Mouse (Mus musculus): Measurements from ENCODE around the gene Dnajc5g.

The Dnajc5g gene

DNA sequence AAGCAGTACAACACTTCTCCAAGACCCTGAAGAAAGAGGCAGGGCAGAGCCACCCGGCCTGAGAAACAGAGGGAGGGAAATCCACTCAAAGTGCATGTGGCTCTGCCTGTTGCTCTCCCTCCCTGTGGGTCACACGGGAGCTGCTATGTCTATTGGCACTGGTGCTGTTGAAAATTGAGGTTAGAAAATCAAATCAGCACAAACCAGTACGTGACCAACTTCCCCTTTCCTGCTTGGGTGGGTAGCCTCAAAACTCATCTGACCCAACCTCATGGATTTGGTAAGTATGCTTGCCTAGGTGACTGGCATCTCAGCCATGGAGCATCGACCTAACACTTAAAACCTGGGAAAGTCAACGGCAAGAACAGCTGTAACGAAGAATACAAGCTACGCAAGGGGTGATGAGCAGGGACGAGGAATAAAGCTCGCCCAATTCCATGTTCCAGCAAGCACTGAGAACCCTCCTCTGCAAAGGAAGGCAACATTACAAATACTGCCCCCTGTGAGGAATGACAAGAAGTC, at the start of gene Dnajc5g:
Gene Dnajc5g (plus strand): TSS at position 472 of the 522 bp plus-strand sequence.
- DNase-seq (ENCODE audit: extremely low spot score, low spot score) = no peak

DNA sequence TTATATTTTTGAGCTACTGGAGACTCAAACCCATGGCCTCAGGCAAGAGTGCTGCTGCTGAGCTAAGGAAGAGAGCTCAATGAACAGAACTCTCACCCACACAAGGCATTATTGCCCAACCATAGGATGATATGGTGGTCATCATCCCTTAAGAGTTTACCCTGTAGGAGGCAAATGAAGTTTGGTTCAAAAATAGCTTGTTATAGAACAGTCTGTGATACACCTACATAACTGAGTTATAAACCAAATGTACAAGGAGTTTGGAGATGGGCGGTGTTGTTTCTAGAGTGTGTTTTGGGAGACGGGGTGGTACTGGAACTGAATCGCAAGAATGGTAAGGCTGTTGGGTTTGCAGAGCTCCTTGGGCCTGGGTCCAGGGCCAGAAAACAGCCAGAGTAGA, 36.3 kb upstream of the Dnajc5g start:
- DNase-seq (ENCODE audit: extremely low spot score, low spot score) = no peak

DNA sequence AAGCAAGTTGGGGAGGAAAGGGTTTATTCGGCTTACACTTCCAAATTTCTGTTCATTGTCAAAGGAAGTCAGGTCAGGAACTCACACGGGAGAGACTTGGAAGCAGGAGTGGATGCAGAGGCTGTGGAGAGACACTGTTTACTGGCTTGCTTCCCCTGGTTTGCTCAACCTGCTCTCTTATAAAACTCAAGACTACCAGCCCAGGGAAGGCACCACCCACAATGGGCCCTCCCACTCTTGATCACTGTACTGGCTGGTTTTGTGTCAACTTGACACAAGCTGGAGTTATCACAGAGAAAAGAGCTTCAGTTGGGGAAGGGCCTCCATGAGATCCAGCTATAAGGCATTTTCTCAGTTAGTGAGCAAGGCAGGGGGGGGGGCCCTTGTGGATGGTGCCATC, 35.0 kb upstream of the Dnajc5g start:
- DNase-seq (ENCODE audit: extremely low spot score, low spot score) = no peak

DNA sequence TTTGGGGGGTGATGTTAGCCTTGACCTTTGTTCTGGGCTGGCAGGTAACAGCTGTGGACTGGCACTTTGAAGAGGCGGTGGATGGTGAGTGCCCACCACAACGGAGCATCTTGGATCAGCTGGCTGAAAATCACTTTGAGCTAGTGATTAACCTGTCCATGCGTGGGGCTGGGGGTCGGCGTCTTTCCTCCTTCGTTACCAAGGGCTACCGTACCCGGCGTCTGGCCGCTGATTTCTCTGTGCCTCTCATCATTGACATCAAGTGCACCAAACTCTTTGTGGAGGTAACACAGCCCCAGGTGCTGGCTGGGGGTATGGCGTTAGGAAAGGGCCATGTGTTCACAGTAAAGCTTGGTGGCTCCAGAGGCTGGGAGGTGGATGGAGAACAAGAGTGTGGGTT, 34.3 kb upstream of the Dnajc5g start:
- DNase-seq (ENCODE audit: extremely low spot score, low spot score) = no peak

DNA sequence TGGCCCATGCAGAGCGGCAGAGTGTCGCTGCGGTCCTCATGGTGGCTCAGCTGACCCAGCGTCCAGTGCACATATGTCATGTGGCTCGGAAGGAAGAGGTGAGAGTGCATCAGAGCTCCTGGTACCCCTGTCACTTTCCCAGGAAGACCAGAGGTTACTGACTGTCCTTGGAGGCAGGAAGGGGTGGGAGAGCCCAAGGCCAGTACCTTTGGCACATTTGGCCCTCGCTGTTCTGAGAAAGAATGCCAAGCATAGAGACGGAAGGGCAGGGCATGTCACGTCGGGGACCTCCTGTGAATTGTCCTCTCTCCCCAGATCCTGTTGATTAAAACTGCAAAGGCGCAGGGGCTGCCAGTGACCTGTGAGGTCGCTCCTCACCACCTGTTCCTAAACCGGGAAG, 32.9 kb upstream of the Dnajc5g start:
- no peak for DNase-seq (ENCODE audit: extremely low spot score, low spot score)

DNA sequence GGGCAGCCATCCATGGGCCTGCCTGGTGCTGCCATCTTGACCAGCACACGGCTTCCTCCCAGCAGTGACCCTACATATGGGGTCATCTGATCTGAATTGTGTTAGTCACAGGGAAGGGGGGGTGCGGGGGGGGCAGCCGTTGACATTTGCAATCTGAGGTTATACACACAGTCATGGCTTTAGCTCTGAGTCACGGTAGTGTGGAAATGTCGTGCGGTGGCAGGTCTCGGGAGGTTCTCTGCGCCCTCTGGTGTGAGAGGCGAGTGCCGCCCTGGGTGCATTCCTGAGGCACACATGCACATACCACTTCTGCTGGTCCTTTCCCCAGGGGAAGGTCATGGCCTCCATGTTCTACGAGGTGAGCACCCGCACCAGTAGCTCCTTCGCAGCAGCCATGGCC, 29.7 kb upstream of the Dnajc5g start:
- DNase-seq (ENCODE audit: extremely low spot score, low spot score) = no peak

DNA sequence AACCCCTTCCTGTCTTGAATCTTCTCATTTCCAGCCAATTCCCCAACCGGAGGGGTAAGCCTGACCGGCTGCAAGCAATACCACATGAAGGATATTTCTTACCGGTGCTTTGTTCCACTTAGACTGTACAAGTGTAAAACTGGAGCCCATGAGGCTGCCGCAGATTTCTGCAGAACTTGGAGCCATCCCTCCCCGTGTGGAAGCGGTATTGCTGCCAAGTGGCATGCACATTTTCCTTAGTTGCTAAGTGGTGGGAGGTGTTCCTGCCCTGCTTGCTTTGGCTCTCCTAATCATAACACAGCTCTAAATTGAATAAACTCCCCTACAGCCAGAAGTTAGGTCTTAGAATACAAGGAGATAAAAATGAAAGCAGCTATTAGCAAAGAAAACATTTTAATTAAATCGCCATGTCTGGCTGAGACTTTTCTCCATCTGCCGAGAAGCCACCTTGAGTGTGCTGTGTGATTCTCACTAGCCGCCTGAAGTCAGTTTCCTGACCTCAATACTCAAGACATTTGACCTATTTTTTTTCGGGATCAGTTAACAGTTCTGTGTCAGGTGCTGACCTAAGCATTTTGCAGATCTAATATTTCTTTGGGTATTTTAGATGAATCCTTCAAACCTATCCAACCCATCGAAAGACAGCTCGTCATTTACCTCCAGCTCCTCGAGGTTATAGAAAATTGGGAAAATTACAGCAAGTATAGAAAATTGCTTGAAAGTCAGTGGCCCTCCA, 25.9 kb upstream of the Dnajc5g start:
- DNase-seq (ENCODE audit: extremely low spot score, low spot score) = no peak

DNA sequence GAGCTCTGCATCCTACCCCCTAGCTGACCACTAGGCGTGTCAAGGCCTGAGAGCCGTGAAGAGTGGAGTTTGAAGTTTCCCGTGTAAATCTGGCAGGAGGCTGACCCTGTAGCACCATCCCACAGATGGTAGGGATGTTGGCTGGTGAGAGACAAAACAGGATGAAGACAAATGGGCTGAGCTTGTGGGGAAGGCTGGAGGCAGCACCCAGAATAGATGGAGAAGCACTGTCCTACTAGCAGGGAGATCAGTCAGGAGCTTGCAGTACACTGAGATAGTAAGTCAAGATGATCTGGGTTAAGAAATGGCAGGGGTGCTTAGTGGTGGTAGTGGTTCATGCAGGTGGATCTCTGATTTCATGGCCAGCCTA, 25.3 kb upstream of the Dnajc5g start:
- DNase-seq (ENCODE audit: extremely low spot score, low spot score) = no peak

DNA sequence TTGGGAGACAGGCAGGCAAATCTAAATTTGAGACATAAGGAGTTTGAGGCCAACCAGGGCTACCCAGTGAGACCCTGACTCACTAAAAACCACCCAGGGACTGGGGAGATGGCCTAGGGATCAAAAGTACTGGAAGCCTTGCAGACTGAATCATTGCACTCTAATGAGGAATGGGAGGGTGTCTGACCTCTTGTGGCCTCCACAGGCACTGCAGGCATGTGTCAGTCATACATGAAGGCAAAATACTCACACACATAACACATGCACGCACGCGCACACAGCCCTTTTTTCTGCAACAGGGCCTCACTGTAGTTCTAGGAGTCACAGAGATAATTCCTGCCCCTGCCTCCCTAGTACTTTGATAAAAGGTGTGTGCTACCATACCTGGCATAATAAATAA, 24.7 kb upstream of the Dnajc5g start:
- peak; percentile 54 for DNase-seq (ENCODE audit: extremely low spot score, low spot score)

DNA sequence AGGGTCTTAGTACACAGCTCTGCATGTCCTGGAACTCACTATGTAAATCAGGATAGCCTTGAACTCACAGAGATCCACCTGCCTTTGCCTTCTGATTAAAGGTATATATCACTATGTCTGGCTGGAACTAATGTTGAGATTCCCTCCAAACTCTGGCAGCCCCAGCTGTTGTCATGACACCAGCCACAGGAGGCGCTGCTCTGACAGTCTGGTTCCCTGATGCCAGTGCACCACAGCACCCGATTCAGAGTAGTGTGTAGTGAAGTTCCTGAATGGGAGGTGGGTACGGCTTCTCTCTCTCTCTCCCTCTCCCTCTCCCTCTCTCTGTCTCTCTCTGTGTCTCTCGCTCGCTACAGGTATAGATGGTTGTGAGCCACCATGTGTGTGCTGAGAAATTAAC, 23.7 kb upstream of the Dnajc5g start:
- peak; percentile 57 for DNase-seq (ENCODE audit: extremely low spot score, low spot score)

DNA sequence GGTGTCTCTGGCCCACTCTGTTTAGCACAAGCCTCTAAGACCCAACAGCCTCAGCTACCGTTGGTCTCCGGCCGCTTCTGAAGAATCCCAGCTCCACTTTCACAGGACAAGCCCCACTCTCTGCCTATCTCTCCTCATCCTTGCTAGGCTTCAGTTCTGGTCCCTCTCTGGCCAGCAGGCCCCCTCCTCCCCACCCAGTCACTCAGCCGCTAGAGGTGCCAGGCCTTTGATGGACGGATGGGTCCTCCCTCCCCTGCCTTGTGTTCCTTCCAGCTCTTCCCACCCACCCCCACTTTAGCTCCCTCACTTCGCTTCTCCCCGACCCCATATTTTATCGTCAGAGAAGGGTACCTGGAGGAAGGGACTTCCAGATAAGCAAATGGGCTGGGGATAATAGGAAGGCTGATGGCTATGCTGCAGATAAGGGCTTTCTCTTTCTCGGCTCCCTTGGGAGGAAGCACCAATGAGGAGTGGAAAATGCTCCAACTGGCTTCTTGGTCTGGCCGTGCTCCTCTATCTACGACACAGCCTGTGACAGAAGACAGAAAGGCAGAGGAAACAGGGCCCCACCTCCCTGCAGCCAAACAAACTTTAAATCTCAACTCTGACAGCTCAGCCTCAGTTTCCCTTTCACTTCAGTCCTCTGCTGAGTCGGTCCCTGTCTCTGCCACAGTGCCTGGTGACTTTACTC, 23.0 kb upstream of the Dnajc5g start:
- no peak for DNase-seq (ENCODE audit: extremely low spot score, low spot score)

DNA sequence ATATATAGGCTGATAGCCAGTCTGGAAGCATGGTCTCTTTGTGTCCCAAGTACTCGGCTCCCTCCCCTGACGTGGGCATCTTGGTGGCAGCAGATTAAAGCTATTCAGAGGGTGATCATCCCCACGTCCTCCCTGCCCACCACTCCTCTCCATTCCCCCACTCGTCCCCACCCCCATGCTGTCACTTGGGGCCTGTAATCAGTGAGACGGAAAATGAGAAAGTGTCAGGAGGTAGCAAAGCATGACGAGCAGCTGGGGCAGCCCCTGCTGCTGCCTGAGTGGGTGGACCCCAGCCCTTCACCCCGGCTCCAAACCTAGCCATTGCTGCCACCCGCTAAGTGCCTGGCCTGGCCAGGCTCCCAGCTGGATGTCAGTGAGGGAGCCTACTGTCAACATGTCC, 22.1 kb upstream of the Dnajc5g start:
- no peak for DNase-seq (ENCODE audit: extremely low spot score, low spot score)

DNA sequence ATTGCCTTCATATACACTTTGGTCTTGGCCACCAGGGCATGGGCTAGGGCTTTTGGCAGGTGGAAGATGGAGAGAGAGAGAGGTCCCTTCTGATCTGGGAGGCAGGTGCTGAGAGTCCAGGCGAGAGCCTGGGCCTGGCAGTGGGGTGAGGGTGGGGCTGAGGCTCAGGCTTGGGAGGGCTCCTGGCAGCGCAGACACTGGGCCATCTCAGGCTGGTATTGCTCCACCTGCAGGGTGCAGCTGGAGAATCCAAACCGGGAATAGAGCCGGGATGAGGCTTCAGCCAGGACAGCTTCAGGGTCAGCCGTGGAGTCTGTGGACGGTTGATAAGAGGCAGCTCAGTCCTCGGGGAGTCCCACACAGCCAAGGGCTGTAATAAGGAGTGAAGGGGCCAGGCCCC, 19.5 kb upstream of the Dnajc5g start:
- DNase-seq (ENCODE audit: extremely low spot score, low spot score) = no peak

DNA sequence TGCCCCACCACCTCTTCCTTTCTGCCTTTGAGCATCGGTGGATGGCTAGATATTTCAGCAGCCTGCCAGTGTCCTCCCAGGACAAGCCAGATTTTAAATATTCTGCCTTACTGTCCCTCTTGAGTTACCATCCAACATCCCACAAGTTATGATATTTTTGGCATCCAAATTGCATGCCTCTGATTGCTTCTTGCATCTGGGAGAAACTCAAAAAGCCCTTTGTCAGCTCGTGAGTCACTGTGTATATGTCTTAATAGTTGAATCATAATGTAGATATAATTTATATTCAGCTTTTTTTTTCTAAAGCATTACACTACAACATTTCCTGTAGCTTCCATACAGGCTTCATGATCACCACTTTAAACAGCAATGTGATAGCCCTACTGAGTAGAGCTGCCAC, 19.0 kb upstream of the Dnajc5g start:
- no peak for DNase-seq (ENCODE audit: extremely low spot score, low spot score)

DNA sequence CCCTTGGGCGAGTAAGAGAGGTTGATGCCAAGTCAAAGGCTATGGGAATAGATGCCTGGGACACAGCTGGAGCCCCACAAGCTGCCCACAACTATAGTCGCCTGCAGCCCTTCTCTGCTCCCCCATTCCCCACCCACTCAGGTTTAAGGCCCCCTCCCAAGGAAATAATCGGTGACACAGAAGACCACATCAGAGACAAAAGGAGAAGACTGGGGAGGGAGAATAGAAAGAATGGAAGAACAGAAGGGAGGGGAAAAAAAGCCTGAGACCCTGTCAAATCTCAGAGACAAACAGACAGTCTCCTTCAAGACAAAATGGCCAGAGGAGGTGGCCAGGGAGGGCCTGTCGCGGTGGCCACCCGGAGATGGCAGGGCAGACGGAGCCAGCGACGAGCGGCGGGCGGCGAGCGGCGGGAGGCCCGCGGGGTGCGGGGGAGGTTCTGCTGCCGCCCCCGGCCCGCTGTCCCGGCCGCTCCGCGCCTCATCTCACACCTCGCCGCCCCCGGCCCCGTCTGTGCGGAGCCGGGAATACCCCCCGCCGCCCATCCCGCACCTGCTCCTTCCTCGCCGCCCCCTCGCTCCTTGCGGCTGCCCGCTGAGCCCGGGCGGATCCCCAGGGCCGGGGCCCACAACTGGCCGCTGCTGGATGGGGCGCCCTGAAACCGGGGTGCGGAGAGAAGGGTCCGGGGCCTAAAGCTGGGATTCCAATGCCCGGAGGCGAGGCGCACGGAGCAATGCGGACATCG, 13.7 kb upstream of the Dnajc5g start:
- DNase-seq (ENCODE audit: extremely low spot score, low spot score) = peak; percentile 33

DNA sequence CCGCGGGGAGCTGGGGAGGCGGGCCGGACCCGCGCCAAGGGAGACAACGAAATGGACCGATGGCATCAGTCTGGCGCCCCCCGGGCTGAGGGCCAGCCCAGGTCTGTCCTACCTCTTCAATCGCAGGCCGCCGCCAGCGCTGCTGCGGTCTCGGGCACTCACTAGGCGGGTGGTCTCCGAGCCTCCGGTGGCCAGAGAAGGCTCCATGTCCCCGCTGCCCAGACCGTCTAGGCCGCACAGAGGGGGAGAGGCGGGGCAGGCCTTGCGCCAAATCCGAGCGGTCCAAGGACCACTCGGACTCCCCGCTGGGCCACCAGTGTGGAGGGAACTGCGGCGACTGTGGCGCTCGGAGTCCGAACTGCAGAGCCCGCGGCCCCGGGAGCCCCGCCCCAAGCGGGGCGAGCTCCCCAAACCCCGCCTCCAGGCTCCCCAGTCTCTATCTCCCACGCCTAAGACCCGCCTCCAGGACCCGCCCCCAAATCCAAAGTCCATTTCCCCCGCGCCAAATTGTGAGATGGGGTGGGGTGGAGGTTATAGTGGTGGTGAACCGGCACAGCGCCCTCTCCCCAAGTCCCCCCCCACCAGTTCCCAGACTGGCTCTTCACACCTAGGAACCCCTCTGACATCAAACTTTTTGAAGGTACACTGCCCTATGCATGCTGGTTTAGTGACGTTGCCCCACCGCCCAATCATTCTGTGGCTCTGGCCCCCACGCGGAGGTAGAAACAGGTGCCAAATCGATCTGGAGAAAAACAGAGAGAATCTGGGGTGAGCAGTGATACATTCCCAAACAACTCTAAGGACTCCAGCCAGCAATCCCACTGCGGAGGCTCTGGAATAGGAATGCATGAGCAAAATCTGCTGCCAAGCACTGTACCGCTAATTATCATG, 12.7 kb upstream of the Dnajc5g start:
- DNase-seq (ENCODE audit: extremely low spot score, low spot score) = peak; percentile 49

DNA sequence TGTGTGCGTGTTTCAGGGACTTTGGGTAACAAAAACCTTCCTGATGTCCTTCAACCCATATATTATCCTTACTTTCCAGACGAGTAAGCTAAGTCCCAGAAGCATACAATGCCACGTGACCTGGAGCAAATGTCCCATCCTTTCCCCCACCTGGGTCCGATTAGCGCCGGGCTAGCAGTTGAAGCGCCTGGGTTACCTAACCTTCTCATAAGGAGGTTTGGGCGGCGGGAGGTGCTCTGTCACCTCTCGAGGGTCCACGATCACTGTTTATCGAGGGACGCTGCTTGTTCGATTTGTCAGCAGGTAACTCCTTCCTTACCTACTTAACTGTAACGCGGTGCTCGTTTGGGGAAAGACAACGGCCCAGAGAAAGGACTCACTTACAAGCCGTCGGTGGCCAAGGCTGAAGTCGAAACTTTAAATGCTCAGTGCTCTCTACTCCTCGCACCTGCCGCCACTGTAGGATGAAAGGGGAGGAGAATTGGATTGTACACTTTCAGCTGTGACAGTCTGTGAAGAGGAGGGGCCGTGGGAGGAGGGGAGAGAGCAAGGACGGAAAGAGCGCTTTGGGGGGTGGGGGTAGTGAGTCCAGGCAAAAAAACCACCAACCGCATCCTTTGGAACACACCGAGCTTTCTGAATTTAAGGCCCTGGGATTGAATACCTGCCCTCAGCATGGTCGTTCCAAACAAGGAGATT, 11.8 kb upstream of the Dnajc5g start:
- peak; percentile 44 for DNase-seq (ENCODE audit: extremely low spot score, low spot score)

DNA sequence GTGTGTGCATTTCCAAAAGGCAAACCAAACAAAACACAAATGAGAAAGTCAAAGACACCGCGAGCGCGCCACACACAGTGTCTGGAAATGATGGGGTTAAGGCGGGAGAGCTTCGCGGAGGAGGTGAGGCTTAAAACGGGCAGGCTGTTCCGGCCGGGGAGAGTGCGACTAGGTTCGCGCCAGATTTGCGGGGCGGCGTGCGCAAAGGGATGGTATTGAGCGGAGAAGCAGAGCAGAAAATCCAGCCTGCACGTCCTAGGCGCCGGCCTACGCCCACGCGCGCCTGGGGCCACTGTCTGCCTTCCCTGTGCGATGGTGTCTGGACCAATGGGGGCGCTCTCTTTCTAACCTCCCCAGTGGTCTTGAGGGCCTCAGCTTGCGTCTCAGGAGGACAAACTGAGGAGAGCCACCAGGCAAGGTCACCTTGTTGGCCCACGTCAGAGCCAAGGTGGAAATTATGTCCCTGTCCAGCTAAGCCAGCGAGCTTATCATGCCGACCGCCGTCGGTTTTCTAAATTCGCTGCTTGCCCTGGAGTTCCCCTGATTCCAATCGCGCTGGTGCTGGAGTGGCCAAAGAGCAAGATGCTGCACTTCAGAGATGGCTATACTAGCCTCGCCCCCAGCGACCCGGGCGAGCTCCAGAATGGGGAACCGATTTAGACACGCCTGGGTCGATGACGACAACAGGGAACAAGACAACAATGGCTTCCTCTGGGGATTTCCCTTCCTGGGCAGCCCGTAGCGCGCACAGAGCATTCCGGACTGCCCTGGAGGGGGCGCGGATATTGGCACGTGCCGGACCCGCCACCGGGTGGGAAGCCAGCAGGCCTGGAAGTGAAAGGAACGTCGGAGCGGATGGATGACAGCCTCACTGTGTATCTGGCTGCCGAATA, 11.0 kb upstream of the Dnajc5g start:
- DNase-seq (ENCODE audit: extremely low spot score, low spot score) = peak; percentile 53

DNA sequence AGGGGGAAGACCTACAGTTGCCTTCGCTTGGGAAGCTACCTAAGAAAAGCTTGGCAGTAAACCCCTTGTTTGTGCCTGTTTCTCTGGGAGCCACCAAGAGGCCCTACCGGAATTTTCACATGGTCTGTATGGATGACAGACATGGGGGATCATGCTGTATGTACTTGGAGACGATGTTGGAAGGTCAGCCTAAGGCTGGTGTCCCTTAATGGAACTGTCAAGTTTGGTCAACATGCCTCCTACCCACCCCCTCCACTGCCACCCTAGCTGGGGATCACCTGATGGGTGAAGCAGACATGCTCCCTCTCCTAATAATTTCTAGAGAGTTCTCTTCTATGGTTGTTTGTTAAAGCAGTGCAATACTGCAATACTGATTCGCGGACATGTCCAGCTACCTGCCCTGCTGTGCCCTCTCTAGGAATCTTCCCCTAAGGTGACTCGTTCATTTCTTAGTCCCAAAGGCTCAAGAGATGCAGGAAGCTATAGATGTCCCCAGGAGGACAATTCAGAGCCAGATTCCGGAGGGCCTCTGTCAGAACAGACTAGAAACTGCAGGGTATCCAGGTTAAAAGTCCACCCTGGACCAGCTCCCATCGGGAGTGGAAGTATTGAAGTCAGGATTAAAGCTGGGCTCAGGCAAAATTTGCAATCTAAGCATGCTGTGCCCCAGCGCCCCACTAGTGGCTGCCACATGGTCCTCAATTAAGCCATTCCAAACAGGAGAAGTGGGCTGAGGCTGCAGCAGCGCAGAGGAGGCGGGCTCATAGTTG, 10.2 kb upstream of the Dnajc5g start:
- DNase-seq (ENCODE audit: extremely low spot score, low spot score) = no peak

Data from neural tube, embryonic 10.5 days (tissue).